ENCODE assay signal across 8 mouse cellular contexts in the genomic region with DNA sequence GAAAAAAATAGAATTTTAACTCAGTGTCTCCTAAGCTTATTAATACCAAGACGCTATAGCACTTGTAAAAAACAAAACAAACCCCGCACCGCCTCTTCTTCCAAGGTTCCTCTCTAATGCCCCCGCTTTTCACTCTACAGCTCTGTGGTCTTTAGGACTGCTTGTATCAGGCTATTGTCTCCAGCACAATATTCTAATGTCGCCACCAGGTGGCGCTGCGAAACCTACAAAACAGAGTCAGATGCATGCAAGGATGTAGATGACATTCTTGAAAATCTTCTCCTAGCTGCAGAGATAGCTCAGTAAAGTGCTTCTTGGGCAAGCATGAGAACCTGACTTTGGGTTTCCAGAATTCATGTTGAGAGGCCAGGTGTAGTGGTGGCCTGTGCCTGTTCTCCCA.
DNase-seq lines count a peak whose midpoint lies in the region; ATAC-seq and TF ChIP-seq lines count a peak whose summit lies in the region.

No protein-coding gene starts in this region.

- H3K9me3 ChIP-seq in intestine, postnatal 0 days (ENCODE audit: control insufficient read depth): 0 out of 2 replicates have a peak, but pooled peaks cover 7% of the 10 kb centered on the region
- H3K9me3 ChIP-seq in intestine, embryonic 15.5 days: peaks cover 4% of the 10 kb centered on the region; the same call in 1 of the 2 replicates
- H3K9me3 ChIP-seq in forebrain, embryonic 12.5 days: peaks cover 12% of the 10 kb centered on the region; the same call in 1 of the 2 replicates

- peak; percentile 89 for TF ChIP-seq CTCF in intestine, postnatal 0 days (IDR thresholded peaks at IDR 0.05; ENCODE audit: low read depth)

- no peak overlapping the region for H3K9ac ChIP-seq in intestine, postnatal 0 days (ENCODE audit: low read depth, low read length)
- no peak overlapping the region for H3K9ac ChIP-seq in intestine, embryonic 15.5 days
- no peak overlapping the region for H3K9ac ChIP-seq in forebrain, embryonic 12.5 days

- no peaks in the 10 kb centered on the region for H3K27me3 ChIP-seq in intestine, postnatal 0 days (replicated peaks; ENCODE audit: control insufficient read depth, insufficient read depth, low read length)
- H3K27me3 ChIP-seq in intestine, embryonic 15.5 days (replicated peaks): no peaks in the 10 kb centered on the region
- H3K27me3 ChIP-seq in forebrain, embryonic 12.5 days: no peaks in the 10 kb centered on the region

- H3K4me2 ChIP-seq in intestine, postnatal 0 days (replicated peaks; ENCODE audit: low read depth): no peak overlapping the region
- no peak overlapping the region for H3K4me2 ChIP-seq in intestine, embryonic 15.5 days (replicated peaks)
- no peak overlapping the region for H3K4me2 ChIP-seq in forebrain, embryonic 12.5 days

- peak; percentile 65 for DNase-seq in c-Kit-positive CD71-negative TER-119-negative erythroid progenitor cells, embryonic 14.5 days (ENCODE audit: low read depth)
- DNase-seq in hindlimb bud, embryonic 11.5 days (ENCODE audit: extremely low spot score, low read depth, low spot score): peak; percentile 88
- peak; percentile 78 to 79 for DNase-seq in left cerebral cortex, postnatal 25 days (ENCODE audit: low spot score in 2 of 2)
- peak; percentile 88 for DNase-seq in neural tube, embryonic 10.5 days (ENCODE audit: extremely low spot score, low spot score)
- peak; percentile 69 for DNase-seq in thymus, postnatal 0 days (ENCODE audit: low spot score)

- WGBS in intestine, postnatal 0 days: 6% methylated on average over 7 of the region's 7 CpGs
- 9% methylated on average over 7 of the region's 7 CpGs for WGBS in intestine, embryonic 15.5 days
- WGBS in forebrain, embryonic 12.5 days: 7% methylated on average over 7 of the region's 7 CpGs

- no peaks in the 10 kb centered on the region for H3K36me3 ChIP-seq in intestine, postnatal 0 days (ENCODE audit: control insufficient read depth, insufficient read depth)
- no peaks in the 10 kb centered on the region for H3K36me3 ChIP-seq in intestine, embryonic 15.5 days
- H3K36me3 ChIP-seq in forebrain, embryonic 12.5 days (replicated peaks): no peaks in the 10 kb centered on the region

- no peak overlapping the region for H3K4me3 ChIP-seq in intestine, postnatal 0 days (ENCODE audit: low read depth, low read length)
- no peak overlapping the region for H3K4me3 ChIP-seq in intestine, embryonic 15.5 days (replicated peaks)
- no peak overlapping the region for H3K4me3 ChIP-seq in forebrain, embryonic 12.5 days (replicated peaks)

- no peak overlapping the region for H3K27ac ChIP-seq in intestine, postnatal 0 days (ENCODE audit: low read depth, low read length)
- no peak overlapping the region for H3K27ac ChIP-seq in intestine, embryonic 15.5 days
- no peak overlapping the region for H3K27ac ChIP-seq in forebrain, embryonic 12.5 days

- intact Hi-C loops in left cerebral cortex, postnatal 25 days (cut with DNase I): loop anchor here (5.0 kb wide), 1 partner anchor 289 kb away; no protein-coding TSS in a partner anchor

- no peak for ATAC-seq in intestine, postnatal 0 days
- no peak for ATAC-seq in intestine, embryonic 15.5 days
- 0 out of 2 replicates have a peak, but pooled peaks have one; percentile 67 for ATAC-seq in forebrain, embryonic 12.5 days (ENCODE audit: low FRiP score)

- H3K4me1 ChIP-seq in intestine, postnatal 0 days (replicated peaks; ENCODE audit: control insufficient read depth, insufficient read depth, low read length): no peaks in the 10 kb centered on the region
- no peaks in the 10 kb centered on the region for H3K4me1 ChIP-seq in intestine, embryonic 15.5 days (replicated peaks)
- no peaks in the 10 kb centered on the region for H3K4me1 ChIP-seq in forebrain, embryonic 12.5 days
